Mouse (Mus musculus): ENCODE data around the gene Gdf3.
A peak's percentile ranks its signal among the peaks of the same experiment; 100 is the strongest.
"Not testable (repeated sequence)": the region's sequence is repeated elsewhere in the genome, so short reads cannot be mapped to it uniquely, and the experiment has no call there.

The Gdf3 gene

GRCm38 (mm10) chr6:122609771-122610170 is at the start of gene Gdf3:
Gene Gdf3, minus strand, starts transcription at chr6:122610087.
- no peak for DNase-seq (ENCODE audit: low read depth, low spot score)

GRCm38 (mm10) chr6:122659567-122659966 is 49.7 kb upstream of the Gdf3 start:
- DNase-seq (ENCODE audit: low read depth, low spot score) = peak; percentile 47

GRCm38 (mm10) chr6:122657630-122658029 is 47.7 kb upstream of the Gdf3 start:
- peak; percentile 19 for DNase-seq (ENCODE audit: low read depth, low spot score)

GRCm38 (mm10) chr6:122654301-122654700 is 44.4 kb upstream of the Gdf3 start:
- peak; percentile 88 for DNase-seq (ENCODE audit: low read depth, low spot score)

- no peak for DNase-seq (ENCODE audit: low read depth, low spot score)
Observed at GRCm38 (mm10) chr6:122650398-122650980, 40.6 kb upstream of the Gdf3 start.

GRCm38 (mm10) chr6:122649903-122650302 is 40.0 kb upstream of the Gdf3 start:
- DNase-seq (ENCODE audit: low read depth, low spot score) = no peak

- DNase-seq (ENCODE audit: low read depth, low spot score) = not testable (repeated sequence)
Observed at GRCm38 (mm10) chr6:122644196-122644595, 34.3 kb upstream of the Gdf3 start.

GRCm38 (mm10) chr6:122637566-122637965 is 27.7 kb upstream of the Gdf3 start:
- not testable (repeated sequence) for DNase-seq (ENCODE audit: low read depth, low spot score)

- DNase-seq (ENCODE audit: low read depth, low spot score) = no peak
Observed at GRCm38 (mm10) chr6:122636666-122637065, 26.8 kb upstream of the Gdf3 start.

GRCm38 (mm10) chr6:122635315-122635714 is 25.4 kb upstream of the Gdf3 start:
- DNase-seq (ENCODE audit: low read depth, low spot score) = no peak

- DNase-seq (ENCODE audit: low read depth, low spot score) = peak; percentile 84
Observed at GRCm38 (mm10) chr6:122633411-122633810, 23.5 kb upstream of the Gdf3 start.

GRCm38 (mm10) chr6:122627469-122628108 is 17.7 kb upstream of the Gdf3 start:
- no peak for DNase-seq (ENCODE audit: low read depth, low spot score)

GRCm38 (mm10) chr6:122626110-122626509 is 16.2 kb upstream of the Gdf3 start, which contains the start of gene Dppa3:
Gene Dppa3, plus strand, starts transcription at chr6:122626410.
- no peak for DNase-seq (ENCODE audit: low read depth, low spot score)

- no peak for DNase-seq (ENCODE audit: low read depth, low spot score)
Observed at GRCm38 (mm10) chr6:122625156-122625555, 15.3 kb upstream of the Gdf3 start.

GRCm38 (mm10) chr6:122624480-122624879 is 14.6 kb upstream of the Gdf3 start:
- DNase-seq (ENCODE audit: low read depth, low spot score) = no peak

GRCm38 (mm10) chr6:122621066-122621465 is 11.2 kb upstream of the Gdf3 start:
- DNase-seq (ENCODE audit: low read depth, low spot score) = no peak

- DNase-seq (ENCODE audit: low read depth, low spot score) = no peak
Observed at GRCm38 (mm10) chr6:122616022-122616421, 6.1 kb upstream of the Gdf3 start.

- peak; percentile 63 for DNase-seq (ENCODE audit: low read depth, low spot score)
Observed at GRCm38 (mm10) chr6:122614047-122614446, 4.2 kb upstream of the Gdf3 start.

GRCm38 (mm10) chr6:122612426-122612825 is 2.5 kb upstream of the Gdf3 start:
- no peak for DNase-seq (ENCODE audit: low read depth, low spot score)

- no peak for DNase-seq (ENCODE audit: low read depth, low spot score)
Observed at GRCm38 (mm10) chr6:122609377-122609728, 534 bp downstream of the Gdf3 start.

GRCm38 (mm10) chr6:122608434-122609376 is 1.2 kb downstream of the Gdf3 start:
- DNase-seq (ENCODE audit: low read depth, low spot score) = no peak

GRCm38 (mm10) chr6:122607700-122608099 is 2.2 kb downstream of the Gdf3 start:
- no peak for DNase-seq (ENCODE audit: low read depth, low spot score)

Measured in A20 (cell line).